Mouse (Mus musculus) spleen, adult 2 months (tissue): ENCODE measurements around the gene Cdh26.

Experiments used
- CTCF ChIP-seq: fragments of 200-500 bp; IDR thresholded peaks from 2 replicates; pipeline ENCODE4 v1.5.1; 2011; ENCODE audit warnings: mild to moderate bottlenecking, inconsistent platforms; ENCODE audit not compliant: insufficient read depth, insufficient read length, insufficient replicate concordance; ENCODE audit errors: extremely low read depth
- POLR2A ChIP-seq: fragments of 200-500 bp; IDR thresholded peaks from 2 replicates; pipeline ENCODE4 v1.6.1; 2011; ENCODE audit warnings: low read depth, low read length, inconsistent platforms

GRCm38 (mm10) chr2:178531226-178531625 is 100.9 kb downstream of the Cdh26 start:
- TF ChIP-seq CTCF (no peak), POLR2A (no peak)
